Mouse (Mus musculus) liver, embryonic 16.5 days (tissue): ENCODE data around the gene Tubgcp6. TPM values are rescaled to one million over a fixed set of nuclear protein-coding genes. Genes with fewer than 3 reads are reported as not detected.

Experiments used
- ATAC-seq: fragments of 200-750 bp; cut with Nextera tagmentation; 2 replicates; pipeline ENCODE4 v1.8.0; 2017; ENCODE audit warnings: low read depth, mild to moderate bottlenecking, moderate number of reproducible peaks, moderate library complexity
- H3K27ac ChIP-seq: fragments of 300-500 bp; sonication (generic); 2 replicates; pipeline ENCODE4 v1.5.1; 2014; ENCODE audit warnings: mild to moderate bottlenecking, low read length
- H3K27me3 ChIP-seq: fragments of 300-500 bp; sonication (generic); 2 replicates; pipeline ENCODE4 v1.6.1; 2014; ENCODE audit warnings: low read depth, low read length, mixed read lengths; ENCODE audit not compliant: control insufficient read depth, insufficient read depth
- H3K36me3 ChIP-seq: fragments of 300-500 bp; sonication (generic); 2 replicates; pipeline ENCODE4 v1.6.1; 2014; ENCODE audit warnings: mild to moderate bottlenecking; ENCODE audit not compliant: control insufficient read depth, insufficient read depth
- H3K4me1 ChIP-seq: fragments of 300-500 bp; sonication (generic); 2 replicates; pipeline ENCODE4 v1.6.1; 2014; ENCODE audit warnings: low read depth, low read length, mixed read lengths; ENCODE audit not compliant: control insufficient read depth
- H3K4me2 ChIP-seq: fragments of 300-500 bp; sonication (generic); 2 replicates; pipeline ENCODE4 v1.6.1; 2014; ENCODE audit warnings: low read depth, low read length, mixed read lengths
- H3K4me3 ChIP-seq: fragments of 300-500 bp; sonication (generic); 2 replicates; pipeline ENCODE4 v1.5.1; 2014; ENCODE audit warnings: low read depth, mild to moderate bottlenecking, low read length
- H3K9ac ChIP-seq: fragments of 300-500 bp; sonication (generic); 2 replicates; pipeline ENCODE4 v1.6.1; 2014; ENCODE audit warnings: low read depth, low read length
- H3K9me3 ChIP-seq: fragments of 300-500 bp; sonication (generic); replicated peaks from 2 replicates; pipeline ENCODE4 v1.6.1; 2016; ENCODE audit warnings: low read length; ENCODE audit not compliant: control insufficient read depth
- WGBS: fragments of 180-500 bp; shearing (Covaris S2); extraction: QIAGEN DNeasy Blood & Tissue Kit; methylation state at CpG from one replicate; pipeline ENCODE4 v1.1.7; 2014; ENCODE audit not compliant: insufficient replicate concordance; 5-methylcytosine and 5-hydroxymethylcytosine counted together
- microRNA-seq: library from miRNA; unstranded; fragments of <30 nt; microRNA quantifications from one replicate; pipeline ENCODE4, GENCODE M21; 2016
- polyA plus RNA-seq: library from polyadenylated mRNA; unstranded; fragments of >200 nt; fragmentation: Nextera tagmentation; extraction: Ambion mirVana; gene quantifications from 2 replicates; pipeline ENCODE4 v1.2.1, GENCODE M21; 2015

Gene Tubgcp6
- polyA plus RNA-seq, 1 experiment from 2014 or later, result 5.8 TPM

DNA sequence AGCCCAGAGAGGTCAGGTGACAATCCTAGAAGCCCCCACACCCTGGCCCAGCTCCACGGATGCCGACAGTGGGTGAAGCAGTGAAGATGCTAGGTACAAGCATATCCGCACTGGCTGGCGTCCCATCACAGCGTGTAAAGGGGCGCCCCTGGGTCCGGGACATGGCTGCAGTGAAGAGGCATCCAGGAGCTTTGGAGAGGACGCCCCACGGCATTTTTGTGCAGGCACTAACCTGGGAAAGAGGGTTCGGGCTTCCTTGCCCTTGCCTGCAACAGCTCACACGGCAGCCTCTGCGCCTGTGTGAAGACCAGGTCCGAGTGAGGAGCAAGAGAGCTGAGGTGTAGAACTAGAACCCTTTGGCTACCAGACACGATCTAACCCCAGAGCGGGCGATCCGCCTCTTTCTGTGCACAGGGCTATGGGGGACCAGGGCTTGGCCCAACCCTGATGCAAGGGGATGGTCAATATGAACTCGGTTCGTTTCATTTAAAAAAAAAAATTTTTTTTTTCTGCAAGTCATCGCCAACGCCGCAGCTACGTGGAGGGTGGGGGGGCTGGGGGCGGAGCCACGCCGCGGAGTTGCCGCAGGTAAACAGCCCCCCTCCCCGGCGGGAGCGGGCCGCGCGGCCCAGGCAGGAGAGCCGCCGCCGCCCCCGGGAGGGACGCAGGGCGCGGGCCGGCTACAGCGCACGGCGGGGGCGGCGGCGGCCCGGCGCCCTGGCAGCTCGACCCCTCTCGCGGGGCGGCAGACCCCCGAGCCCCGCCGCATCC lies 63.6 kb downstream of the Tubgcp6 start, which contains the start of gene Panx2:
TSS of gene Panx2 (plus strand) at position 574 of the 771 bp plus-strand sequence.
- Histone ChIP-seq H3K9me3 (no peaks in the 10 kb centered on the region), H3K9ac (no peak within 1 kb of the TSS), H3K36me3 (no peaks in the 10 kb centered on the region), H3K27me3 (peaks cover 40% of the 10 kb centered on the region), H3K4me1 (no peaks in the 10 kb centered on the region; the same call in 1 of the 2 replicates), H3K4me3 (peak within 1 kb of the TSS; percentile 45), H3K27ac (no peak within 1 kb of the TSS), H3K4me2 (peak within 1 kb of the TSS; percentile 66)
- WGBS, result 2% methylated on average over 39 of the region's 57 CpGs
- ATAC-seq, result no peak

DNA sequence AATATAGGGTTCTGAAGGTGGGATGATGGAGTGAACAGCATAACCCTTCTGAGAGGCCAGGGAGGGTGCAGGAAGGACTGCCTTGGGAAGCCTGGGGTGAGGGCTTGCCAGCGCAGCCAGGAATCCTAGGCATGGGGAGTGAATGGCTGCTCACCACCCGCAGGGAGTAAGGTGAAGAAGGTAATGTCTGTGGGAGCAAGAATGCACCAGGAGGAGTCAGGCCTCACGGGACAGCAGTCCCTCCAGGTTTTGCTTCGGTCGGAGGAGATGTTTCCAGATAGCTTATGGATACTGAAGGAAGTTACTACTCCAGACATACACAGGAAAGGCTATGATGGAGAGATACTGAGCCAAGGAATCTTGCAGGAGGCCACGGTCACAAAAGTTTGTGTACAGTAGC lies 64.2 kb downstream of the Tubgcp6 start:
- Histone ChIP-seq H3K4me2 (no peak overlapping the region), H3K9ac (no peak overlapping the region), H3K27me3 (peaks cover 40% of the 10 kb centered on the region), H3K27ac (no peak overlapping the region), H3K4me1 (no peaks in the 10 kb centered on the region; the same call in 1 of the 2 replicates), H3K36me3 (no peaks in the 10 kb centered on the region), H3K9me3 (no peaks in the 10 kb centered on the region), H3K4me3 (no peak overlapping the region)
- 17% methylated on average over 6 of the region's 6 CpGs for WGBS
- ATAC-seq, result no peak

DNA sequence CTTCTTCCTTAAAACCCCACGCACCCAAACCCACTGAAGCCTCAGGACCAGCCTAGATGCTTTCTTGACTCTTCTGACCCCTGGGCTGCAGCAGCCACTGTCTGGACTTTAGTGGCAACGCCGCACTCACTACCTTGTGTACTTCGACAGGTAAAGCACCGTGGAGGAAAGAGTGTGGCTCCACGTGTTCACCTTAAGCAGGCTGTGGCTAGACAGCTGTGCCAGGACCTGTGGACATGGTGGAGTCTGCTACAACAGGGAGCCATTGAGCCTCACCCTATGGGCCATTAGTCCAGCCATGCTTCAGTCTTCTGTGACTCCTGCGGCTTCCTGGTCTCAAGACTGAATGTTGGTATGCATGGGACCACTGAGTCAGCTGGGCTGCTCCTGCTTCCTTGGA lies 68.2 kb downstream of the Tubgcp6 start:
- 71% methylated on average over 7 of the region's 7 CpGs for WGBS
- Histone ChIP-seq H3K9me3 (no peaks in the 10 kb centered on the region), H3K4me1 (no peaks in the 10 kb centered on the region; the same call in 1 of the 2 replicates), H3K27ac (no peak overlapping the region), H3K4me2 (no peak overlapping the region), H3K9ac (no peak overlapping the region), H3K36me3 (no peaks in the 10 kb centered on the region), H3K4me3 (no peak overlapping the region), H3K27me3 (peaks cover 20% of the 10 kb centered on the region)
- no peak for ATAC-seq

Small RNAs within 50 kb of the gene (microRNA-seq; reads per million reads assigned to microRNA genes)
- not detected for gene Mir7118

Other genes with a start within 250 kb of the Tubgcp6 start
- gene Ttll8, start 168.7 kb downstream of the Tubgcp6 start, polyA plus RNA-seq, result not detected in 2 replicates
- 0.02 TPM in 1 of 2 replicates, not detected in the other for gene Mlc1, start 144.1 kb downstream of the Tubgcp6 start, polyA plus RNA-seq
- not detected in 2 replicates for gene Mov10l1, start 140.2 kb downstream of the Tubgcp6 start, polyA plus RNA-seq
- gene Panx2, start 63.4 kb downstream of the Tubgcp6 start, polyA plus RNA-seq, result not detected in 2 replicates
- 19.6 and 21.4 TPM in 2 replicates for gene Trabd, start 48.0 kb downstream of the Tubgcp6 start, polyA plus RNA-seq
- 7.8 and 9.1 TPM in 2 replicates for gene Selenoo, start 34.0 kb downstream of the Tubgcp6 start, polyA plus RNA-seq
- gene Hdac10, start 5.6 kb upstream of the Tubgcp6 start, polyA plus RNA-seq, result 8.2 and 9.7 TPM in 2 replicates
- 1.1 and 1.9 TPM in 2 replicates for gene Mapk12, start 17.6 kb upstream of the Tubgcp6 start, polyA plus RNA-seq
- gene Mapk11, start 26.5 kb upstream of the Tubgcp6 start, polyA plus RNA-seq, result 0.83 and 0.97 TPM in 2 replicates
- gene Plxnb2, start 57.7 kb upstream of the Tubgcp6 start, polyA plus RNA-seq, result 26.2 and 31.9 TPM in 2 replicates
- gene Dennd6b, start 73.4 kb upstream of the Tubgcp6 start, polyA plus RNA-seq, result 2.7 and 3.8 TPM in 2 replicates
- gene Ppp6r2, start 88.4 kb upstream of the Tubgcp6 start, polyA plus RNA-seq, result 15.5 and 16.4 TPM in 2 replicates
- gene Sbf1, start 192.2 kb upstream of the Tubgcp6 start, polyA plus RNA-seq, result 20.7 and 23.1 TPM in 2 replicates
- gene Adm2, start 199.6 kb upstream of the Tubgcp6 start, polyA plus RNA-seq, result 1.9 and 2.6 TPM in 2 replicates
- 8.6 and 8.9 TPM in 2 replicates for gene Miox, start 211.3 kb upstream of the Tubgcp6 start, polyA plus RNA-seq
- 29.2 and 34.4 TPM in 2 replicates for gene Lmf2, start 232.5 kb upstream of the Tubgcp6 start, polyA plus RNA-seq
- gene Ncaph2, start 232.6 kb upstream of the Tubgcp6 start, polyA plus RNA-seq, result 100 and 103 TPM in 2 replicates